Mouse (Mus musculus) myocyte (in vitro differentiated cells): Measurements from ENCODE around the gene Dnal1.

Source experiments
- E2F4 ChIP-seq: IDR thresholded peaks from one replicate; pipeline ENCODE4 v1.6.1; 2011; ENCODE audit warnings: mild to moderate bottlenecking, control low read depth, moderate library complexity; ENCODE audit not compliant: insufficient read depth
- POLR2A ChIP-seq: IDR thresholded peaks from one replicate; pipeline ENCODE4 v1.6.1; 2011; ENCODE audit warnings: low read depth, mild to moderate bottlenecking, control low read depth, moderate library complexity; ENCODE audit not compliant: insufficient read length

DNA sequence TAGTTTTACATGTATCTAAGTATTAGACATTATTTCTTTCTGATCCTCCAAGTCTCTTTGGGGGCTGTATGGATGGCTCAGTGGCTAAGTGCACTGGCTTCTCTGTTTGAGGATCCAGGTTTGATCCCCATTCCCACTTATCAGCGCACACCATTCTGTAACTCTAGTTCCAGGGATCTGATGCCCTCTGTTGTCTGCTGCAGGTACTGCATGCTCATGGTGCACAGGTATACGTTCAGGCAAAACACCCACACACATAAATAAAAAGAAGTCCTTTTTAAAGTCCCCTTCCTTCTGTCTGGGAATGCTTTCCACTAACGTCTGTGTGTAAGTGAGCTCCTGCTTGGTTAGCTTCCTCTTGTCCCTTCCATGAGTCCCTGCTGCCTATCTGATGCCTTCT is 18.1 kb downstream of the Dnal1 start:
- TF ChIP-seq POLR2A (no peak), E2F4 (no peak)
